Mouse (Mus musculus): ENCODE measurements around the gene Top2a.

The Top2a gene

GRCm38 (mm10) chr11:99023500-99024467, at the start of gene Top2a:
TSS of gene Top2a (minus strand) at chr11:99024189.
- DNase-seq (ENCODE audit: low spot score), result peak; percentile 98

GRCm38 (mm10) chr11:99073781-99074180, 49.8 kb upstream of the Top2a start:
- DNase-seq (ENCODE audit: low spot score), result no peak

- no peak for DNase-seq (ENCODE audit: low spot score)
Measured at GRCm38 (mm10) chr11:99071866-99072265, 47.9 kb upstream of the Top2a start.

DNA sequence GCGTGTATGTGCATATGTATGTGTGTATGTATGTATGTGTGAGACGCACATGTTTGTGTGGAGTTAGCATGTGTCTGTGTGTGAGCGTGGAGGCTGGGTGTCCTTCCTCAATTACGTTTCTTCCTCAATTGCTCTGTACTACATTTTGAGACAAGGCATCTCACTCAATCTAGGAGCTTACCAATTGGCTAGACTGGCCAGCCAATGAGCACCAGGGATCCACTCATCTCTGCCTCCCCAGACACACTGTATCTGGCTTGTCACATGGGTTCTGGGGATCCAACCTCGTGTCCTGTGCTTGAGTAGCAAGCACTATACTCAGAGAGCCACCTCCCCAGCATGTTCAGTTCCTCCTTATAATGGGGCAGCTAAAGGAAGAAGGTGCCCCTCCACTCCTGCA, 44.5 kb upstream of the Top2a start:
- no peak for DNase-seq (ENCODE audit: low spot score)

GRCm38 (mm10) chr11:99067591-99067990, 43.6 kb upstream of the Top2a start:
- no peak for DNase-seq (ENCODE audit: low spot score)

DNA sequence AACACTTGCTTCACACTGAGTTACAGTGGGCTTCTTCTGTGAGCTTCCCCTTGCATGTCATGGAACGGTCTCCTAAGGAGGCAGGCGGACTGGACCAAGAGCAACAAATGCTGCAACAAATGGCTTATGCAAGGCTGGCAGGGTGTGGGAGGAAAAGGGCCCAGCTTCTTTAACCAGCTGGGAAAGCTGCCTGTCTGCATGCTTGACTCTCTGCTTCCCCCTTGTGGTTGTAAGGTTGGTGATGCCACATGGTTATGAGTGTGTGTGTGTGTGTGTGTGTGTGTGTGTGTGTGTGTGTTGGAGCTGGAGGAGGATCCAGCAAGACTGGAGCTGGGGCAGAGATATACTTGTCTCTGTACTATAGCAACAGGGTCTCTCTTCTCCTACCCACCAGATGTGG, 42.0 kb upstream of the Top2a start:
- peak; percentile 88 for DNase-seq (ENCODE audit: low spot score)

DNA sequence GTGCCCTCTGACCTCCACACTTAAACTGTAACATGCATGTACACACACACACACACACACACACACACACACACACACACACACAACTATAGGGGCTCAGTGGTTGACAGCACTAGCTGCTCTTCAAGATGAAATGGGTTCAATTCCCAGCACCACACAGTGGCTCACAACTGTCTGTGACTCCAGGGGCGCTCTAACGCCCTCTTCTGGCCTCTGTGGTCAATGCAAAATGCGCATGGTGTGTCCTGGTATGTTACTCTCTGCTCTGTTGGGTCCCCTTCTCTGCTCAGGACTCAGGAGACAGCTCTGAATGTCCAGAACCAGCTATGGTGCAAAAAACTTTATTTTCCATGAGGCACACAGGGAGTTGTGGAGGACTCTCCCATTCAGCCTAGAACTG, 41.4 kb upstream of the Top2a start:
- DNase-seq (ENCODE audit: low spot score), result no peak

GRCm38 (mm10) chr11:99063406-99064131, 39.6 kb upstream of the Top2a start:
- DNase-seq (ENCODE audit: low spot score), result no peak

GRCm38 (mm10) chr11:99062661-99063060, 38.7 kb upstream of the Top2a start:
- no peak for DNase-seq (ENCODE audit: low spot score)

GRCm38 (mm10) chr11:99060435-99060834, 36.4 kb upstream of the Top2a start:
- no peak for DNase-seq (ENCODE audit: low spot score)

DNA sequence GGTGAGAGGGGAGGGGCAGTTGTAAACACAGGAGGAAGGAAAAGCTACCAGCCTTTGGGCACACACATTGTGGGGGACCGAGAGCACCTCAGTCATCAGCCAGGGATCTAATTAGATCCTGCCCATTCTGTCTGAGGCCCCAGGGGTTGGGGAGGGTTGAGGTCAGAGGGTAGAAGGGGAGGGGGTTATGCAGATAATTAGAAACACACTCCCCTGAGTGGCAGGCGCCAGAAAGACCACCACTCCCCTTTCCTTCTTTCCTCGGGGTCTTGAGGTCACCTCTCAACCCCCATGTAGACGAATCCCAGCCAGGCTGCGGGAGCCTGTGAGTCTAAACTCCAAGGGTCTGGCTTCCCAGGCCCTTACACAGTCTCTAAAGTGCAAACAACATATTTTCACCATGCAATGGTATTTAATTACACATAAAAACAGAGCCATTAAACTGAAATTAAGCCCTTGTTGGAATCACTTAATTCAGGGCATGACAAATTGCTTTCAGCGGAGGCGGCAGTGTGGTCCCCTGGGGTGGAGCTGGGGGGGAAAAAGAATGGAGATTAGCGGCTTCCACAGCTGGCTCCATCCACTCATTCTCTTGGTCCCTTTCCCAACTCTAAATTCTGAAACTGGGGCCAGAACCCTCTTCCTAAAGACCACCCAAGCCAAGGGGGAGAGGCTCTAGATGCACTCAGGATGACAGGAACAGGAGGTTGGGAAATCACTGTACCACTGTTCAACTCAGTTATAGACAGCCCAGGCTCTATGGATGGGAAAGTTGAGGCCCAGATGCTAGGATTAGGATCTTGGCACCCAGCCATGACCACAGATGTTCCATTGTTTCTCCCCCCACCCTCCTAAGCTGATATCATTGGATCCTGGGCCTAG, 31.8 kb upstream of the Top2a start:
- peak; percentile 69 for DNase-seq (ENCODE audit: low spot score)

GRCm38 (mm10) chr11:99055143-99055542, 31.2 kb upstream of the Top2a start:
- DNase-seq (ENCODE audit: low spot score), result peak; percentile 21

- DNase-seq (ENCODE audit: low spot score), result peak; percentile 48
Measured at GRCm38 (mm10) chr11:99047643-99048042, 23.7 kb upstream of the Top2a start.

DNA sequence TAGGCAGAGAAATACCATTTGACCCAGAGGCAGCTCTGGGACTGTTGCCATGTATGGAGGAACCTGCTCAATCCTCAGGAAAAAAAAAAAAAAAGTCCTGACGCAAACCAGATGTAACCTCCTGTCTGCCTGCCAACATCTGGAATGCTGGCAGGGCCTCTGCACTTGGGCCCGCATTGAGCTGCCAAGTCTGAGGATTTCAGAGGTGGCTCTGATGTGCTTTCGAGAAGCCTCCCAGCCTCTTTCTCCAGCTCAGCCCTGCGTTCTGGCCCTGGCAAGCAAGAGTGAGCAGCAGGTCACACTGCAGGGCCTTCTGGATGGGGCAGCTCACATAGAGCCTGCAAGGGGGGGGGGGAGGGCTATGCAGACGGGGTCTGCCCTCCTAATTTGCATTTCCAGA, 23.1 kb upstream of the Top2a start:
- peak; percentile 95 for DNase-seq (ENCODE audit: low spot score)

GRCm38 (mm10) chr11:99045159-99045889, 21.3 kb upstream of the Top2a start:
- DNase-seq (ENCODE audit: low spot score), result no peak

DNA sequence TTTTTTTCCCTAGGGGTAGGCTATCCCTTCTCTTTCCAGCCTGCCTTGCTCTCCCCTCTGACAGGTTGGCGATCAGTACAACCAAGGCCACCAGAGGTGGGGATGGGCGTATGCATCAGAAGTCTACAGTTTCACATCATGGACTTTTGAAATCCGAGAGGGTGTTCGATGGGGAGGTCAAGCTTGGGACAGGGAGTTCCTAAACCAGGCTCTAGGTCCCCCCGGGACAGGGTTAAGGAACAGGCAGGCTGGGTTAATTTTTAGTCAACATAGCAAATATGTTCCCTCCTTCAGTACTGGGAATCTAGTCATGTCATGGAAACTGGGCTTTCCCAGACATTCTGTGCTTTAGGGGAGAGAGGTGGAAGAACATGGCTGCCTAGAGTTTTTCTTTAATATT, 20.3 kb upstream of the Top2a start:
- no peak for DNase-seq (ENCODE audit: low spot score)

DNA sequence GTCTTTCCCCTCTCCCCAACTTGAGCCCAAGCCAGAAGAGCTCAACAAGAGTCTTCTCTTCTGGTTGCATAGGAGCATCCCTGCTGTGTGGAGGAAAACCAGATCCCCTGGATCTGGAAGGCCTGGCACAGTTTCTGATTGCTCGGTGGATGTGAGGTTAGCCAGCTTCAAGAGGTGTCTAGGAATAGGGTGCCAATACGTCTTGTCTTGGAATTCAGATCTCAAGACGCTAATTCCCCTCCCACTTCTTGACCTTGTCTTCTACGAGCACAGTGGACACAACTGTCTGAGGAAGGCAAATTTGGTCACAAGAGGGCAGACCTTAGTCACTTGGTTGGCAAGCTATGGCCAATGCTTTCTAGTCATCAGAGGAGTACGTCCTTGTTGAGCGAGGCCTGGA, 19.6 kb upstream of the Top2a start:
- DNase-seq (ENCODE audit: low spot score), result peak; percentile 87

DNA sequence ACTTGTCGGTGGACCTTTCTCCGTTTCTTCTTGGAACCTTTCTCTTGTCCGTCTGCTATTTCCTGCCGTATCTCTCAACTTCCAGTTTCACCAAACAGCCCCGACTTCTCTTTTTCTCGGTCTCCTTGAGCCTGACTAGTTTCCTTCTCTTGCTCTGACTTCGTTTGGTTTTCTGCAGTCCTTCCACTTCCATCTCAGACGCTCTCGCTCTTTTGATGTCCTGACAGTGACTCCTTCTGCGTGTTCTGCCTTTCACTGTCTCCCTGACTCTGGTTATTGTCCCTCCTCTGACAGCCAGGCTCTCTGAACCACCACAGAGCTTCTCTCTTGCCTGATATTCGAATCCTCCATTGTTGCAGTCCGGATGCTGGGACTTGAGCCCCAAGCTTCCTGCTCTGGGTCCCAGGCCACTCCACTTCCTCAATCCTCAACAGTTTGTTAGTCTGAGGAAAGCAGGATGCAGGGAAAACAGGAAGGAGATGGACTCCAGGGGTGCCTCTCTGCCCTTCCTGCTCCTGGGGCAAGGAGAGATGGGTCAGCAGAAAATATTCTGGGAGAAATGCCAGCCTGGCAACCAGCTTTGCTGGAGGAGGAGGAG, 18.9 kb upstream of the Top2a start:
- DNase-seq (ENCODE audit: low spot score), result peak; percentile 68

DNA sequence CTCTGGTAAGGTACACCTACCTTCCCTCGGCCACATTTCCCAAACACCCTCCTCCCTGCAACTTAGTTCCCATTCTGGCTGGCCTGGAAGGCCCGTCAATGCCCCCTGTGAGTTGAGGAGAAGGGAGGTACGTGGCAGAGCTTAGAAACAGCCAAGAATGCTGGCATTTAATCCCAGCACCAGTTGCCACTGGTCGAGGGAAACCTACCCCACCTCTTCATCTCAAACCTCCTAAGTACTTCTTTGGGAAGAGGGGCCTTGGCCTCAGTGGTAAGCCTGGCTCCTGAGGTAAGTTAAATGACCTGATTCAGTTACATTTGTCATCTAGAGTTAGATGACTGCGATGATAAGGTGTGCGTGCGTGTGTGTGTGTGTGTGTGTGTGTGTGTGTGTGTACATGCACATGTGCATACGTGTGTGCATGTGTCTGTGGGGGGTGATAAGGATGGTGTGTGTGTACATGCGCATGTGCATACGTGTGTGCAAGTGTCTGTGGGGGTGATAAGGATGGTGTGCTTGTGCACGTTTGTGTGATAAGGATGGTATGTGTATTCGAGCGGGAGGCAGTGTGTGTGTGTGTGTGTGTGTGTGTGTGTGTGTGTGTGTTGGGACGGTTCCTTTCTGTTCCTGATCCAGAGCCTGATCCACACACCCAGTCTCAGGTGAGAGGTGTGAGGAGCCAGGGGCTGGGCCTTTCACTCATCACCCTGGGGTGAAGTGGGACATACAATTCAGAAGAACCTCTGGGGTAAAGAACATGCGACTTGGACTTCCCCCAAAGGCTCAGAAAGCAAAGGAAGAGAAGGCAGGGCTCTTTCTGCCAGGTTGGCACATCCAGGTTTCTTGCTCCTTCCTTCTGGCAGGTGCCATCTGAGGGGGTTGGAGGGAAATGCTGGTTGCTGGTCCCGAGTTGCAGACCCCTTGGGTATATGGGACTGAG, 18.1 kb upstream of the Top2a start:
- DNase-seq (ENCODE audit: low spot score), result peak; percentile 29
